Mouse (Mus musculus) thymus, postnatal 36 days (tissue): ENCODE results near the gene Gm20671.
"Not testable (repeated sequence)": the region's sequence is repeated elsewhere in the genome, so short reads cannot be mapped to it uniquely, and the experiment has no call there.

Experiments
- DNase-seq, 2 experiments: peaks; one replicate each; pipeline ENCODE4 v3.0.0; 2022; ENCODE audit warnings: mixed read lengths in 2 of 2

Gene Gm20671

DNA sequence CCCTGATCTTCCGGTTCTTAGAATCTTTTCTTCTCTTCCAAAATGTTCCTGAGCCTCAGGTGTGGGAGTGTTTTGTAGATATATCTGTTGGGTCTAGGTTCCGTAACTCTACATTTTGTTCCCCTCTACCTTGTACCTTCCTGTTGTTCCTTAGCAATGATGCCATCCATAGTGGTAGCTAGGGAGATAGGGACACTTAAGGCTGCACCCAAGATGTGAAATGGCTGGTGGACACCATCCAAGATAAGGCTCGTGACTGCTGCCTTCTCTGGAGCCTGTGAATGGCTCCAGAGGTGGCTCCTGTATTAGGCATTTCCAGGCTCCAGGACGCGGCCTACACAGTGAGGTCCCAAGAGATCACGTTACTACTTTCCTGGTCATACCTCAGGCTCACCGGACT, 98.6 kb downstream of the Gm20671 start:
- DNase-seq: no peak

DNA sequence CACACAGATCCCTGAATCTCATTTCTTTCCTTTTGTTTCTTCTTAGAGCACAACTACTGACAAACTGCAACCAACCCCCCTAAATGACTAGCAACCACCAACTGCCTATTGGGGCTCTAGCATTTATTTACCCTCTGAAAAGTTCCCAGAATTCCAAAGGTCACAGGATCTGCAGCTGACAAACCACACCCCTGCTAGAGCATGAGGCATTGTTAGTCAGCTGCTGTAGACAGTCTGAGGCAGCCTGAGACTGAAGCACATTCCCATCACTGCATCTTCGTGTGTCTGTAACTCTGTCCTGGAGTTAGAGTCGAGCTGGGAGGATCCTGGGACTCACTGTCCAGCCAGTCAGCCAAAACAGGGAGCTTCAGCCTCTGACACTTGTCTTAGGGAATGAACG, 101.5 kb downstream of the Gm20671 start:
- DNase-seq: not testable (repeated sequence)

DNA sequence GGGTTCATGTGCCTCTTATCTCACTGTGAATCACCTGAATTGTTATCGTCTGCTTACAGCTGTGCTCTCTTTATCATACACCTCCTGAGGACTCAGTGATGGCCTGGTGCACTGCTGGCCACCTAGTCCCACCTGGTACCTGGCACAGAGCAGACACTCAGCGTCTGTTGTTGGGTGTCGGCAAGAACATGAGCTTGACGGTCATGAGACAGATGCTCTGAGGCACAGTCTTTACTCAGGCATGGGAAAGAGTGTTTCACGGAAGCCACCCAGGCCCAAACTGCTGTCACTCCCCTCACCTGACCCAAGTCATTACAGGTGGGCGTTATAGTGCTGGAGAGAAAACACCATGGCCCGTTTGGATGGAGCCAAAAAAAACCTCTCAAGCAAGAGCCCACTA, 102.9 kb downstream of the Gm20671 start:
- DNase-seq: no peak

DNA sequence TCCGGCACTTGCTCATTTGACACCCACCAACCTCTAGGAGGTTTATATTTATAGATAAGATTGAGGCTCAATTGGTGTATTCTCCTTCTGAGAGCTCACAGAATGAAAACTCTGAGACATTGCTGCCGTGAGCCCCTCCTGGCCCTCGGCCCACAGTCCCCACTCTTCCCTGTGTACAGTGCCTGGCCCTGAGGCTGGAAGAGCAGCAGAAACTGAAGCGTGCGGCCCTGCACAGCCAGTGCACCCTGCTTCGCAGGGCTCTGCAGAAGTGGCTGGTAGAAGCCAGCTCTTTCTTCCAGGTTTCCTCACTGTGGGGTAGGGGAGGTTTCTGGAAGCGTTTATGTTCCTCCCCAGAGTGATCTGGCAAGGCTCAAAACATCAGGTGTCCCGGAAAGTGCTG, 104.2 kb downstream of the Gm20671 start:
- not testable (repeated sequence) for DNase-seq

DNA sequence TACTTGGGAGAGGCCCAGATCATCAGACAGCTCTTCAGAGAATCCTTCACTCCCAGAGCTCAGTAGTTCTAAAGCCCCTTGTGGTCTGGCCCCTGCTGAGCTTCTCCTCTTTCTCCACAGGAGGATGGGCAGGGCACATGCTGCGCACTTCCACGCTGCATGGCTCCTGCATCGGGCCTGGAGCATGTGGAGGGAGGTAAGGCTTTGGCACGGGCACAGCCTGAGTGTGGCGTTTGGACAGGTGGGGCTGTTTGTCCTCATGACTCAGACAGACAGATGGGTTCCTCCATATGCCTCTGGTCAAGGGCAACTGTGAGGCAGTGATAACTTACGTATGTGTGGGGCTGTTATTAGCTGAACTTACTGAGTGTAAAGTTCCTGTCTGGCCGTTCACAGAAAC, 104.6 kb downstream of the Gm20671 start:
- DNase-seq: no peak

DNA sequence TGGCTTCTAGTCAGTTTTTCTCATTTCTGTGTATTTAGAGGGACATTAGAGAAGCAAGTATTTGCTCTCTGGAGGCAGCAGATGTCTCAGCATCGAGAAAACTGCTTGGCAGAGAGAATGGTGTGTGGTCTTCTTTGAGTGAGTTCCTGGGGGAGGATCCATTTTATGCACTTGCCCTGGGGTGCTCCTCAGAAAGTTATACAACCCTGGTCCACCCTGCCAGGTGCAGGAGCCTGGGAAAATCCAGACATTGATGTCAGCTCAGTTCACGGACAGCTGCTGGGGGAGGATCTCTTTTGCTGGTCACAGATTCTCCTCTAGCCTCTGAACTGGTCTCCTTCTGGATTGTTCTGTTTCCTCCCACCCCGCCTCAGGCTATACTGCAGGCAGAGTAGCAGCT, 105.6 kb downstream of the Gm20671 start:
- no peak for DNase-seq

DNA sequence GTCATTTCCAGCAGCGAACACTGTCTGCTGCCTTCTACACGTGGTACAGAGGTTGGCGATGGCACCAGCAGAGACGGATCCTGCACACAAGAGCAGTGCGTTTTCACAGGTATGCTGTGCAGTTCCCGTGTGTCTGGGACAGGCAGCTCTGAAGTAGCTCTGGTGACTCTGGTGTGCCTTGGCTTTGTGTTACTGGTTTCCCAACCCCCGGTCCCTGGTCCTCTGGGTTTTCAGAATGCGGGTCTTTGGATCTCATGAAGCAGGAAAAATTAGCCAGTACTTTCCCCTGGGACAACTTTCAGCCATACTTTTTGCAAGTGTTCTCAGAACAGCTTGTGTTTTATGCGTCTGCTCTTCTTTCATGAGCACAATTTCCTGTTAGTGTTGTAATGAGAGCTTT, 106.5 kb downstream of the Gm20671 start:
- no peak for DNase-seq

DNA sequence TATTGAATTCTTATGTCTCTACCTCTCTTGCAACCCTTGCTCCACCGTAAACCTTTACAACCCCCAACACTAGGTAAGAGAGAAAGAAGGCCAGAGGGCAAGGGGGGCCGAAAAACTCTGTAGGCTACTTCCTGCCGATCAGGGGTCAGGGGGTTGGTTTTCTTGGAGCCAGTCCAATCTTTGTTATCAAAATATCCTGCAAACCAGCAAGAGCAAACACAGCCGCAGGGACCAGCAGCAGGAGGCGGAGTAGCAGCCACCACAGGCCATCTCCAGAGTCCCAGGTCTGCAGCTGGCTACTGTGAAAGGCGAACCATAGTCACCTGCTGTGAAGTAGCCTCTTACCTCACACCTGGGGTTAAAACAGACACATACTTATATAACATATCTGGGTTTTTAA, 108.0 kb downstream of the Gm20671 start:
- no peak for DNase-seq

DNA sequence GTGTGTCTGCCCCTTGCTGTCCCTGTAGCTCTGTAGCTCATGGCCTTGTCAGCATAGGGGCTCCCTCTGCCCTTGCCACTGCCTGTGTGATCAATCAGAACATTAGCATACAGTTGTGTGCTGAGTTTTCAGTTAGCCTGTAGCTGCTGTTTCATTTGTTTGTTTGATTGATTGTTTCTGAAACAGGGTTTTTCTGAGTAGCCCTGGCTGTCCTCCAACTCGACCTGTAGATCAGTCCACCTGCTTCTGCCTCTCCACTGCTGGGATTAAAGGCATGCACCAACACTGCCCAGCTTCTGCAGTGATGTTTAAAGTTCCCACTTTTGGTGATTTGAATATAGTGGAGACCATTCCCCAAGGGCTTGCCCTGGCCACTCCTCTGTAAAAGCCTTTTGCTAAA, 109.2 kb downstream of the Gm20671 start:
- no peak for DNase-seq

DNA sequence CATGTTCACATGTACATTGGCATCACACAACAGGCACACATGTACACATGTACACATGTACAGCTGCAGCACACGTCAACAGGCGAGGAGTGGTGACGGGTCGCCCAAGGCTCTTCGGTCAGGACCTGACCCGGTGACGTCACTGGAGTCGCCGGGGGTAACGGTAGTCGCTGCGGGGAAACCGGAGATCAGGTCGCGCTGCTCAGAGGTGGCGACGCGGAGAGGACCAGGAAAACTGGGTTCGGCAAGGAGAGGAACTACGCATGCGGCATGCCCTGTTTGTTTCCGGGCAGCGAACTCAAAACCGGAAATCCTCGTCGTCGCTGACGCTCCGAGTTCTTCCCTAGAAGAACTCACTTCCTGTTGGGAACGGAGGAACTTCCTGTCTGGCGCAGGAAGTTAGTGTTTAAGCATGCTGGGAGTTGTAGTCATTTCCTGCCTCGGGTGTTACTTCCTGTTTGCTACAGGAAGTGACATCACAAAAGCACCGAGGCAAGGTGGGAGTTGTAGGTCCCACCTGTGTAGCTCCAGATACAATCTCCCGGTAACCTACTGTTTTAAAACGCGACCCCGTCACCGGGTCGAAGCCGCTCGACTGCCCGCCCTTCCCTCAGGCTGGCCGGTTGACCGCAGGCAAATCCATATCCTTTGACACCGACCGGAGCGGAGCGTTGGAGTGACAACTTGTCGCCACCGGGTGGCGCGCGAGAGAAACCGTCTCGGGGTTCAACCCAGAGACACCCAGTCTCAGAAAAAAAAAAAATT, 113.0 kb downstream of the Gm20671 start:
- peak; percentile 83 to 84 for DNase-seq

DNA sequence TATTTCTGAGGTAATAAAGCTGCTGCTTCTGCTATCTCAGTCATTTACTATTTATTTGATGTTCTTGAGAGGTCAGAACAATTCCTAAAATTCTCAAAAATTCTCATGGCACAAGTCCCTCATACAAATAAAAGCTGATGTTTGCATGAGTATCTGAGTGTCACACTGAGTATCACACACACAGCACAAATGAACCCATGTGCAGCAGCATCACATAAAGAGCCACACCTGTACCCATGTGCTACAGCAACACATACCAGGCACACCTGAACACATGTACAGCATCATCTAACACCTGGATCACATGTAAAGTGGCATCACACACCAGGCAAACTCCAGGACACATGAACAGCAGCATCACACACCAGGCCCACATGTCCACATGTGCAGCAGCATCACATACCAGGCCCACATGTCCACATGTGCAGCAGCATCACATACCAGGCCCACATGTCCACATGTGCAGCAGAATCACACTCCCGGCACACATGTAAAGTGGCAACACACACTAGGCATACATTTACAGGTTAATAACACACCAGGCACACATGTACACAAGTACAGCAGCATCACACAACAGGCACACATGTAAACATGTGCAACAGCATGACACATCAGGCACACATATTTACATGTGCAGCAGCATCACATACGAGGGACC, 113.7 kb downstream of the Gm20671 start:
- no peak for DNase-seq

DNA sequence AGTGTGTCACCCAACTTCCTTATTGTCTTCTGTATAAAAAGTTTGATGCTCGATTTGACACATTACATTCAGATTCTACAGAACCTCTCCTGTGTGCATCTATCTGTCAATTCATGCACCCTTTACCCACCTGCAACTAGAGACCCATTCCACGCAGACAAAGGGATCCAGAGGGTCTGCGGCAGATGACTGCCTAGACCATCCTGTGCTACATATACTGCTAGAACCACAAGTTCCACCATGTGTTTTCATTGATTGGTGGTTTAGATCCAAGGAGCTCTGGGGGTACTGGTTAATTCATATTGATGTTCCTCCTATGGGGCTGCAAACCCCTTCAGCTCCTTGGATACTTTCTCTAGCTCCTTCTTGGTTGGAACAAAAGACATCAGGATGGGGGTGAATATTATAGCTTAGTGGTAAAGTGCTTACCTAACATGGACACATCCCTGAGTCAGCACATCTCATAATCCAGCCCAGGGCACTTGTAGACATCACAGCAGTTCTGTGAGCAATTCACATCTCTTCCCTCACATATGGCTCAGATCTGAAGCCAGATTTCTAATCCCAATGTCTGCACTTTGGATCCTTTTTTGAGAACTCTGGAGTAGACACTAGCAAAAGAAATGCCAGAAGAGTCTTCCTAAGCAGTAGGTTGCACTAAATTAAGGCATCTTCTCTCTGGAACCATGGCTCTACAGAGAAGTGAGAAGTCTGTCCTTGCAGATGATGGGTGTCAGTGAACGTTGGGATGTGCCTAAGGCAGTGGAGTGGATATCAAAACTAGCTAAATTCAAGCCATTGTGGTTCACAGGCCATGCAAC, 114.5 kb downstream of the Gm20671 start:
- no peak for DNase-seq

DNA sequence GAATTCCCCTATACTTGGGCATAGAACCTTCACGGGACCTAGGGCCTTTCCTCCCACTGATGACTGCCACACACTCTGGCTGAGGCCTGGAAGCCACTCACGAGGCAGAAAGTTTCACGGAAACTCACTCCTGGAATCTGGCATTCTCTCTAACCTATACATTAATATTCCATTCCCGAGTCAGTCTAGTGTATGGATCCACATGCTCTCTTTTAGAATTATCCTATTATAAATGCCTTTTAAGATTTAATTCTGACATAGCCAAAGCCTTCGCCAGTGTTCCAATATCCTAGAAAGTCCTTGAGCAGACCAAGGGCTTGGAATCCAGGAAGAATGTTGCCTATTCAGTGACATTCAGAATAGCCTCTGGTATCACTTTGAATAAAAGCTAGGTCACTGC, 115.4 kb downstream of the Gm20671 start:
- DNase-seq: no peak

DNA sequence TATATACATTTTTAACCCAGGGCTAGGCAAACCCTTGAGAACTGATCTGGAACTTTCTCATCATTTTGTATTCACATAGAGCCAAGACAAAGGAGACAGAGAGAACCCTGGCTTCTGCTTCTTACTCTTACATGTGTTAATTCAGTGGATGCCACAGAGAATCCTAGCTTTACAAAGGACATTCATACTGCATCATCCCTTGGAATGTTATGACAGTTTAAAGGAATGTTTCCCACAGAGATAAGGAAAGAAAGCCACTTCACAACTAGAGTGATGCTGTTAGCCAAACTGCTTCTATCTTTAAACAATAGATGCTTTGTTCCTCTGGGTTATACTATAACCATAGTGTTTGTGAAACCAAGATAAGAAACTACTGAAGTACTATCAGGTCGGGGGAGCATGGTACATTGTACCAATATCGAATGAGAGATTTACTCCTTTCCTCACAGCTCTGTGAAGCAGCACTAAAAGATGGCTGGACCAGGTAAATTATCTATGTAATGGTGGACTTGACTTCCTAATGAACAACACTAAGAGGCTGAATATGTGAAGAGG, 120.6 kb downstream of the Gm20671 start:
- no peak for DNase-seq

DNA sequence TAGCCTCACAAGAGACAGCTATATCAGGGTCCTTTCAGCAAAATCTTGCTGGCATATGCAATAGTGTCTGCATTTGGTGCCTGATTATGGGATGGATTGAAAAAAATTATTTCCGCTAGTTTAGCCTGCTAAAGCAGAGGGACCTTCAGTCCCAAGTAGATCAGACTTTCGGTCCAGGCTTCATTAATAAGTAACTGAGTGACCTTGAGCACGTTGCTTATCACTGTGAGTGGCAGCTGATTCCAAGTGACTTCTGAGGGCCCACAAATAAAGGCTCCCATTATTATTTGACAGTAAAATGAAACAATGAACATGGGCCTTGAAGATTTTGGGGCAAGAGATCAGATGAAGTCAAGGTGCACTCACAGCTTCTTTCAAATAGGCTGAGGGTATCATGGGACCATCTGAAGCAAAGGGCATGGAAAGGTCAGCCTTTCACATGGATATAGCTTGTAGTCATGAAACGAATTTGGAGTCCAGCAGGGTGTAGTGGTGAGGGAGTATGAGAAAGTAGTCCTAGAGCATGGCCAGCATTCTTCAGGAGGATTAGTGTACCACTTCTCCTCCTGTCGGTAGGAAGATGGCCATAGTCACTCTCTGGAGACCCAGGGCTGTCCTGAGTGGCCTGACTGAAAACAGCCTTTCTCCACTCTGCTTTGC, 129.6 kb downstream of the Gm20671 start:
- no peak for DNase-seq

DNA sequence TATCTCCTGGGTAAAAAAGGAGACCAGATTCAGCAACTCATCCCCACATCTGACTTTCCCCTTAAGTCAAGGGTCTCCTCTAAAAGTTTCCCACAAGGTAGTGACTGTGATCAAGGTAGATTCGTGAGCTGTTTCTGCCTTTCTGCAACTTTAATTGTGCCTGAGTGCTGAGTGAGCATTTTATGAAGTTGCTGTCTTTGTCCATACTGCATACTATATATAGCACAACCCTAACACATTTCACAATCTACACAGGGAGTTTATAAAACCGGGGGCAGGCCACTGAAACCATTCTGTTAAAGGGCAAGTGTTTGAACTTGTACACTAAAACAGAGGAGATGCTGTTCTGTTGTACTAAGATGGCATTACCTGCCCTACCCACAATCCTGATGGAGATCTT, 133.5 kb downstream of the Gm20671 start:
- DNase-seq: no peak
